Mouse (Mus musculus) lung, embryonic 15.5 days (tissue): Measurements from ENCODE around the gene Msi2. TPM values are rescaled to one million over a fixed set of nuclear protein-coding genes. Genes with fewer than 3 reads are reported as not detected.
A peak's percentile ranks its signal among the peaks of the same experiment; 100 is the strongest.

Source experiments
- ATAC-seq: fragments of 200-750 bp; cut with Nextera tagmentation; 2 replicates; pipeline ENCODE4 v1.8.0; 2017; ENCODE audit warnings: moderate number of reproducible peaks, borderline replicate concordance; ENCODE audit not compliant: low FRiP score, low TSS enrichment; ENCODE audit errors: extremely low read depth
- H3K27ac ChIP-seq: fragments of 300-500 bp; sonication (generic); 2 replicates; pipeline ENCODE4 v1.5.1; 2015; ENCODE audit warnings: moderate library complexity, mild to moderate bottlenecking, inconsistent platforms
- H3K27me3 ChIP-seq: fragments of 300-500 bp; sonication (generic); 2 replicates; pipeline ENCODE4 v1.6.1; 2015; ENCODE audit warnings: inconsistent platforms
- H3K36me3 ChIP-seq: fragments of 300-500 bp; sonication (generic); 2 replicates; pipeline ENCODE4 v1.6.1; 2015; ENCODE audit warnings: inconsistent platforms
- H3K4me1 ChIP-seq: fragments of 300-500 bp; sonication (generic); 2 replicates; pipeline ENCODE4 v1.6.1; 2015; ENCODE audit warnings: inconsistent platforms
- H3K4me2 ChIP-seq: fragments of 300-500 bp; sonication (generic); 2 replicates; pipeline ENCODE4 v1.6.1; 2015; ENCODE audit warnings: inconsistent platforms, mild to moderate bottlenecking, moderate library complexity
- H3K4me3 ChIP-seq: fragments of 300-500 bp; sonication (generic); 2 replicates; pipeline ENCODE4 v1.5.1; 2015; ENCODE audit warnings: mild to moderate bottlenecking, inconsistent platforms
- H3K9ac ChIP-seq: fragments of 300-500 bp; sonication (generic); 2 replicates; pipeline ENCODE4 v1.6.1; 2015; ENCODE audit warnings: inconsistent platforms
- H3K9me3 ChIP-seq: fragments of 300-500 bp; sonication (generic); 2 replicates; pipeline ENCODE4 v1.6.1; 2016; ENCODE audit warnings: inconsistent platforms
- WGBS: fragments of 180-500 bp; shearing (Covaris S2); methylation state at CpG from one replicate; pipeline ENCODE4 v1.1.7; 2015; 5-methylcytosine and 5-hydroxymethylcytosine counted together
- polyA plus RNA-seq: library from polyadenylated mRNA; unstranded; fragments of >200 nt; fragmentation: Nextera tagmentation; extraction: Ambion mirVana; gene quantifications from 2 replicates; pipeline ENCODE4 v1.2.1, GENCODE M21; 2015

The Msi2 gene
- polyA plus RNA-seq = 12.0 and 13.8 TPM in 2 replicates

- peak; percentile 86 for ATAC-seq
- peak within 1 kb of the TSS; percentile 97 for H3K4me3 ChIP-seq
- peak within 1 kb of the TSS; percentile 89 for H3K27ac ChIP-seq
- no peaks in the 10 kb centered on the region for H3K27me3 ChIP-seq
- H3K9me3 ChIP-seq = no peaks in the 10 kb centered on the region
- no peaks in the 10 kb centered on the region for H3K36me3 ChIP-seq
- H3K4me1 ChIP-seq = peaks cover 29% of the 10 kb centered on the region
- H3K4me2 ChIP-seq = peak within 1 kb of the TSS; percentile 79
- peak within 1 kb of the TSS; percentile 96 for H3K9ac ChIP-seq
- under 1% methylated on average over 32 of the region's 84 CpGs for whole genome bisulfite sequencing
Observed at GRCm38 (mm10) chr11:88718050-88718765, at the start of gene Msi2. Msi2 (minus strand) TSS chr11:88718513.

GRCm38 (mm10) chr11:88765635-88766034, 47.3 kb upstream of the Msi2 start:
- no peaks in the 10 kb centered on the region for H3K4me1 ChIP-seq
- WGBS = 41% methylated on average over 7 of the region's 7 CpGs
- H3K4me2 ChIP-seq = no peak overlapping the region
- H3K27me3 ChIP-seq = no peaks in the 10 kb centered on the region
- H3K9ac ChIP-seq = no peak overlapping the region
- H3K9me3 ChIP-seq = no peaks in the 10 kb centered on the region
- no peak overlapping the region for H3K27ac ChIP-seq
- H3K36me3 ChIP-seq = no peaks in the 10 kb centered on the region
- ATAC-seq = no peak
- H3K4me3 ChIP-seq = no peak overlapping the region

- WGBS = 84% methylated on average over 13 of the region's 13 CpGs
- Histone ChIP-seq H3K4me2 (no peak overlapping the region), H3K9me3 (no peaks in the 10 kb centered on the region), H3K4me3 (no peak overlapping the region), H3K27me3 (no peaks in the 10 kb centered on the region), H3K9ac (no peak overlapping the region), H3K36me3 (no peaks in the 10 kb centered on the region), H3K27ac (no peak overlapping the region), H3K4me1 (no peaks in the 10 kb centered on the region)
- ATAC-seq = no peak
Observed at GRCm38 (mm10) chr11:88763371-88763770, 45.1 kb upstream of the Msi2 start.

GRCm38 (mm10) chr11:88759501-88759900, 41.2 kb upstream of the Msi2 start:
- no peak overlapping the region for H3K9ac ChIP-seq
- no peak for ATAC-seq
- H3K9me3 ChIP-seq = no peaks in the 10 kb centered on the region
- H3K27me3 ChIP-seq = no peaks in the 10 kb centered on the region
- H3K36me3 ChIP-seq = no peaks in the 10 kb centered on the region
- no peak overlapping the region for H3K27ac ChIP-seq
- 87% methylated on average over 8 of the region's 8 CpGs for WGBS
- no peak overlapping the region for H3K4me2 ChIP-seq
- no peaks in the 10 kb centered on the region for H3K4me1 ChIP-seq
- no peak overlapping the region for H3K4me3 ChIP-seq

- no peak for ATAC-seq
- Histone ChIP-seq H3K4me1 (no peaks in the 10 kb centered on the region), H3K4me3 (no peak overlapping the region), H3K9ac (no peak overlapping the region), H3K27me3 (no peaks in the 10 kb centered on the region), H3K9me3 (no peaks in the 10 kb centered on the region), H3K27ac (no peak overlapping the region), H3K4me2 (no peak overlapping the region), H3K36me3 (no peaks in the 10 kb centered on the region)
- 38% methylated on average over 6 of the region's 6 CpGs for WGBS
Observed at GRCm38 (mm10) chr11:88758402-88758801, 40.1 kb upstream of the Msi2 start.

GRCm38 (mm10) chr11:88745306-88745705, 27.0 kb upstream of the Msi2 start:
- 73% methylated on average over 12 of the region's 12 CpGs for WGBS
- Histone ChIP-seq H3K9me3 (no peaks in the 10 kb centered on the region), H3K27me3 (no peaks in the 10 kb centered on the region), H3K36me3 (no peaks in the 10 kb centered on the region), H3K4me3 (no peak overlapping the region), H3K4me1 (no peaks in the 10 kb centered on the region), H3K9ac (no peak overlapping the region), H3K4me2 (no peak overlapping the region), H3K27ac (no peak overlapping the region)
- no peak for ATAC-seq

- whole genome bisulfite sequencing = 80% methylated on average over 13 of the region's 13 CpGs
- H3K9me3 ChIP-seq = no peaks in the 10 kb centered on the region
- H3K4me1 ChIP-seq = no peaks in the 10 kb centered on the region
- no peaks in the 10 kb centered on the region for H3K36me3 ChIP-seq
- H3K27me3 ChIP-seq = no peaks in the 10 kb centered on the region
- no peak overlapping the region for H3K27ac ChIP-seq
- no peak overlapping the region for H3K9ac ChIP-seq
- H3K4me2 ChIP-seq = no peak overlapping the region
- ATAC-seq = no peak
- no peak overlapping the region for H3K4me3 ChIP-seq
Observed at GRCm38 (mm10) chr11:88739574-88740295, 21.4 kb upstream of the Msi2 start.

- H3K4me1 ChIP-seq = peaks cover 11% of the 10 kb centered on the region
- H3K36me3 ChIP-seq = no peaks in the 10 kb centered on the region
- no peak for ATAC-seq
- H3K27ac ChIP-seq = no peak overlapping the region
- 62% methylated on average over 5 of the region's 5 CpGs for WGBS
- no peak overlapping the region for H3K4me3 ChIP-seq
- no peak overlapping the region for H3K9ac ChIP-seq
- no peaks in the 10 kb centered on the region for H3K27me3 ChIP-seq
- H3K9me3 ChIP-seq = no peaks in the 10 kb centered on the region
- no peak overlapping the region for H3K4me2 ChIP-seq
Observed at GRCm38 (mm10) chr11:88729363-88729762, 11.1 kb upstream of the Msi2 start.

- Histone ChIP-seq H3K4me2 (peak overlapping the region; percentile 24; the same call in 1 of the 2 replicates), H3K27ac (peak overlapping the region; percentile 46; the same call in 1 of the 2 replicates)
- WGBS = 3% methylated on average over 6 of the region's 6 CpGs
Observed at GRCm38 (mm10) chr11:88728508-88728890, 10.2 kb upstream of the Msi2 start.

GRCm38 (mm10) chr11:88727768-88728507, 9.6 kb upstream of the Msi2 start:
- Histone ChIP-seq H3K27ac (peak overlapping the region; percentile 46), H3K9me3 (no peaks in the 10 kb centered on the region), H3K36me3 (no peaks in the 10 kb centered on the region), H3K9ac (no peak overlapping the region), H3K4me2 (peak overlapping the region; percentile 24; the same call in 1 of the 2 replicates), H3K4me3 (peak overlapping the region; percentile 3; the same call in 1 of the 2 replicates), H3K4me1 (peaks cover 11% of the 10 kb centered on the region), H3K27me3 (no peaks in the 10 kb centered on the region)
- peak; percentile 31; the same call in 1 of the 2 replicates for ATAC-seq
- 33% methylated on average over 20 of the region's 20 CpGs for WGBS

More at GRCm38 (mm10) chr11:88728508-88728890, 10.2 kb upstream of the Msi2 start:
- H3K27me3 ChIP-seq = no peaks in the 10 kb centered on the region
- no peak overlapping the region for H3K9ac ChIP-seq
- ATAC-seq = no peak
- H3K4me3 ChIP-seq = no peak overlapping the region
- H3K36me3 ChIP-seq = no peaks in the 10 kb centered on the region
- H3K4me1 ChIP-seq = peaks cover 11% of the 10 kb centered on the region
- H3K9me3 ChIP-seq = no peaks in the 10 kb centered on the region

GRCm38 (mm10) chr11:88721144-88721636, 2.9 kb upstream of the Msi2 start:
- Histone ChIP-seq H3K4me1 (peaks cover 12% of the 10 kb centered on the region), H3K4me3 (no peak overlapping the region), H3K36me3 (no peaks in the 10 kb centered on the region), H3K9ac (no peak overlapping the region), H3K27me3 (no peaks in the 10 kb centered on the region), H3K9me3 (no peaks in the 10 kb centered on the region), H3K27ac (no peak overlapping the region), H3K4me2 (no peak overlapping the region)
- WGBS = 38% methylated on average over 10 of the region's 10 CpGs
- ATAC-seq = no peak
